Mouse (Mus musculus) myocyte (in vitro differentiated cells): ENCODE results near the gene Tspo.

Experiments
- CEBPB ChIP-seq: IDR thresholded peaks from 2 replicates; pipeline ENCODE4 v1.6.1; 2011; ENCODE audit warnings: mild to moderate bottlenecking, moderate library complexity; ENCODE audit not compliant: poor library complexity, insufficient read depth, severe bottlenecking
- E2F4 ChIP-seq: IDR thresholded peaks from one replicate; pipeline ENCODE4 v1.6.1; 2011; ENCODE audit warnings: mild to moderate bottlenecking, control low read depth, moderate library complexity; ENCODE audit not compliant: insufficient read depth
- MAX ChIP-seq: IDR thresholded peaks from one replicate; pipeline ENCODE4 v1.6.1; 2011; ENCODE audit warnings: low read depth, mild to moderate bottlenecking, control low read depth
- MYOD1 ChIP-seq, 3 experiments: IDR thresholded peaks; one replicate each; pipeline ENCODE4 v1.6.1; 2011; ENCODE audit warnings: control low read depth in 2 of 3, low read depth in 2 of 3, mild to moderate bottlenecking in 2 of 3, moderate library complexity in 1 of 3; ENCODE audit not compliant: insufficient read length in 2 of 3, control insufficient read depth in 1 of 3
- MYOG ChIP-seq, 3 experiments: IDR thresholded peaks; one replicate each; pipeline ENCODE4 v1.6.1; 2011; ENCODE audit warnings: control low read depth in 2 of 3, low read depth in 2 of 3, mild to moderate bottlenecking in 2 of 3; ENCODE audit not compliant: insufficient read length in 2 of 3, control insufficient read depth in 1 of 3, insufficient read depth in 1 of 3
- POLR2A ChIP-seq: IDR thresholded peaks from one replicate; pipeline ENCODE4 v1.6.1; 2011; ENCODE audit warnings: low read depth, mild to moderate bottlenecking, control low read depth, moderate library complexity; ENCODE audit not compliant: insufficient read length
- POLR2AphosphoS2 ChIP-seq: IDR thresholded peaks from one replicate; pipeline ENCODE4 v1.6.1; 2011; ENCODE audit warnings: low read depth, control low read depth; ENCODE audit not compliant: insufficient read length
- REST ChIP-seq: IDR thresholded peaks from one replicate; pipeline ENCODE4 v1.6.1; 2011; ENCODE audit warnings: mild to moderate bottlenecking, control low read depth, moderate library complexity; ENCODE audit not compliant: insufficient read depth, insufficient read length
- SRF ChIP-seq: IDR thresholded peaks from one replicate; pipeline ENCODE4 v1.6.1; 2011; ENCODE audit warnings: low read depth; ENCODE audit not compliant: control insufficient read depth, insufficient read length
- TCF12 ChIP-seq: IDR thresholded peaks from one replicate; pipeline ENCODE4 v1.6.1; 2011; ENCODE audit warnings: mild to moderate bottlenecking, control low read depth; ENCODE audit not compliant: poor library complexity, insufficient read depth, severe bottlenecking
- TCF3 ChIP-seq: IDR thresholded peaks from one replicate; pipeline ENCODE4 v1.6.1; 2011; ENCODE audit warnings: low read depth, control low read depth; ENCODE audit not compliant: insufficient read length
- USF1 ChIP-seq: IDR thresholded peaks from one replicate; pipeline ENCODE4 v1.6.1; 2011; ENCODE audit warnings: low read depth, mild to moderate bottlenecking, control low read depth, moderate library complexity

GRCm38 (mm10) chr15:83570641-83571040, 7.2 kb downstream of the Tspo start:
- TF ChIP-seq POLR2AphosphoS2 (no peak), POLR2A (no peak), USF1 (no peak), E2F4 (no peak), MYOG (IDR thresholded peaks at IDR 0.05; ENCODE audit: control insufficient read depth in 1 of 3, insufficient read depth in 1 of 3, insufficient read length in 2 of 3, low read depth in 2 of 3) (no peak), CEBPB (no peak), TCF3 (no peak), TCF12 (no peak), SRF (no peak), MYOD1 (IDR thresholded peaks at IDR 0.05; ENCODE audit: control insufficient read depth in 1 of 3, insufficient read length in 2 of 3, low read depth in 2 of 3) (no peak), MAX (no peak), REST (no peak)
